Mouse (Mus musculus) liver, embryonic 12.5 days (tissue): ENCODE results near the gene Gng8. TPM values are rescaled to one million over a fixed set of nuclear protein-coding genes. Genes with fewer than 3 reads are reported as not detected.

Experiments
- ATAC-seq: fragments of 200-750 bp; cut with Nextera tagmentation; 2 replicates; pipeline ENCODE4 v1.8.0; 2017; ENCODE audit warnings: moderate number of reproducible peaks, mild to moderate bottlenecking, moderate library complexity
- H3K27ac ChIP-seq: fragments of 300-500 bp; sonication (generic); 2 replicates; pipeline ENCODE4 v1.5.1; 2016; ENCODE audit warnings: mild to moderate bottlenecking
- H3K27me3 ChIP-seq: fragments of 300-500 bp; sonication (generic); replicated peaks from 2 replicates; pipeline ENCODE4 v1.6.1; 2016; ENCODE audit warnings: mild to moderate bottlenecking, moderate library complexity
- H3K36me3 ChIP-seq: fragments of 300-500 bp; sonication (generic); 2 replicates; pipeline ENCODE4 v1.6.1; 2016; ENCODE audit warnings: mild to moderate bottlenecking, moderate library complexity
- H3K4me1 ChIP-seq: fragments of 300-500 bp; sonication (generic); 2 replicates; pipeline ENCODE4 v1.6.1; 2016
- H3K4me2 ChIP-seq: fragments of 300-500 bp; sonication (generic); 2 replicates; pipeline ENCODE4 v1.6.1; 2016; ENCODE audit warnings: mild to moderate bottlenecking, moderate library complexity
- H3K4me3 ChIP-seq: fragments of 300-500 bp; sonication (generic); 2 replicates; pipeline ENCODE4 v1.5.1; 2016; ENCODE audit warnings: mild to moderate bottlenecking, moderate library complexity
- H3K9ac ChIP-seq: fragments of 300-500 bp; sonication (generic); 2 replicates; pipeline ENCODE4 v1.6.1; 2016; ENCODE audit warnings: mild to moderate bottlenecking, moderate library complexity
- H3K9me3 ChIP-seq: fragments of 300-500 bp; sonication (generic); replicated peaks from 2 replicates; pipeline ENCODE4 v1.6.1; 2016; ENCODE audit warnings: mild to moderate bottlenecking, moderate library complexity
- WGBS: fragments of 180-500 bp; shearing (Covaris S2); methylation state at CpG from one replicate; pipeline ENCODE4 v1.1.7; 2016; ENCODE audit not compliant: insufficient replicate concordance; 5-methylcytosine and 5-hydroxymethylcytosine counted together
- polyA plus RNA-seq: library from polyadenylated mRNA; unstranded; fragments of >200 nt; fragmentation: Nextera tagmentation; extraction: Ambion mirVana; gene quantifications from 2 replicates; pipeline ENCODE4 v1.2.1, GENCODE M21; 2016

Gng8 gene
- polyA plus RNA-seq, 1 experiment from 2014 or later, result 0.80 TPM

DNA sequence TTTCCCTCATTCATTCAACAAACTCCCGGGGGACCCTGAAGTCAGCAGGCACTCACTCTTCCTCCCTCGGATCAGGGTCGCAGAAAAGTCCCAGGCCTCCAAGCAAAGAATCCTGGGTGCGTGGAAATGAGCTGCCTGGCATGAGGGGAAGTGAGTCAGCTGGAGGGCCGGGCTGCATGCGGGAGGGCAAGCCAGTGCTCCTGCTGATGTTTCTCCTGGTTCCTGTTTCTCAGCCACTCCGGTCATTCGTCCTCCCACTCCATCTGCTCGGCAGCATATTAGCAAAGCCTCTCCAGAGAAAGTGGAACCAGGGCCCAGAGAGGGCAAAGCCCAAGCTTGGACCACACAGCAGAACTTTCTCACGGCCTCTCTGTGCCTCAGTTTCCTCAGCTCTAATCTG is 18.3 kb downstream of the Gng8 start:
- H3K4me1 ChIP-seq, result peaks cover 46% of the 10 kb centered on the region
- WGBS, result 21% methylated on average over 10 of the region's 10 CpGs
- no peak overlapping the region for H3K4me2 ChIP-seq
- no peak overlapping the region for H3K27ac ChIP-seq
- peaks cover 31% of the 10 kb centered on the region for H3K27me3 ChIP-seq
- no peak overlapping the region for H3K4me3 ChIP-seq
- no peak overlapping the region for H3K9ac ChIP-seq
- ATAC-seq, result no peak
- no peaks in the 10 kb centered on the region for H3K9me3 ChIP-seq
- H3K36me3 ChIP-seq, result peaks cover 10% of the 10 kb centered on the region

DNA sequence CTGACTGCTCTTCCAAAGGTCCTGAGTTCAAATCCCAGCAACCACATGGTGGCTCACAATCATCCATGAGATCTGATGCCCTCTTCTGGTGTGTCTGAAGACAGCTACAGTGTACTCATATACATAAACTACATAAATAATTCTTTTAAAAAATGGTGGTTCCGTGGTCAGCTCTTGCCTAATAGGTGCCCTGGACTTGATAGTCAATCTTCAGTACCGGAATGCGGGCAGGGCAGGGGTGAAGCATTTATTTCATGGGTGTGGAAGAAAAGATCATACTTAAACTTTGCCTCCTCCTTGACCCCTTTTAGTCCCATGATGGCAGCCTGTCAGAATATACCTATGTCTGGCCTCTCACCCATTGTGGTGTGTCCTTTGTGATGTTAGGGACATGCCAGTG is 20.3 kb downstream of the Gng8 start:
- Histone ChIP-seq H3K27me3 (peaks cover 28% of the 10 kb centered on the region), H3K4me3 (no peak overlapping the region), H3K9ac (no peak overlapping the region), H3K9me3 (no peaks in the 10 kb centered on the region), H3K4me2 (no peak overlapping the region), H3K27ac (no peak overlapping the region), H3K36me3 (peaks cover 29% of the 10 kb centered on the region), H3K4me1 (peaks cover 27% of the 10 kb centered on the region)
- WGBS, result 82% methylated on average over 3 of the region's 3 CpGs
- no peak for ATAC-seq

GRCm38 (mm10) chr7:16912360-16912759 is 20.8 kb downstream of the Gng8 start:
- H3K9ac ChIP-seq, result no peak overlapping the region
- whole genome bisulfite sequencing, result 77% methylated on average over 6 of the region's 6 CpGs
- H3K27me3 ChIP-seq, result peaks cover 23% of the 10 kb centered on the region
- no peak for ATAC-seq
- no peak overlapping the region for H3K4me3 ChIP-seq
- no peak overlapping the region for H3K4me2 ChIP-seq
- peaks cover 23% of the 10 kb centered on the region for H3K4me1 ChIP-seq
- H3K36me3 ChIP-seq, result peaks cover 34% of the 10 kb centered on the region
- H3K9me3 ChIP-seq, result no peaks in the 10 kb centered on the region
- no peak overlapping the region for H3K27ac ChIP-seq

GRCm38 (mm10) chr7:16913806-16914452 is 22.3 kb downstream of the Gng8 start:
- WGBS, result 34% methylated on average over 10 of the region's 10 CpGs
- H3K4me2 ChIP-seq, result no peak overlapping the region
- H3K27ac ChIP-seq, result no peak overlapping the region
- no peak overlapping the region for H3K4me3 ChIP-seq
- ATAC-seq, result peak; percentile 64
- peaks cover 8% of the 10 kb centered on the region; the same call in 1 of the 2 replicates for H3K27me3 ChIP-seq
- no peaks in the 10 kb centered on the region for H3K9me3 ChIP-seq
- H3K4me1 ChIP-seq, result peaks cover 11% of the 10 kb centered on the region
- no peak overlapping the region for H3K9ac ChIP-seq
- H3K36me3 ChIP-seq, result peaks cover 49% of the 10 kb centered on the region

- WGBS, result 80% methylated on average over 18 of the region's 18 CpGs
Observed at GRCm38 (mm10) chr7:16914453-16915343, 23.1 kb downstream of the Gng8 start.

GRCm38 (mm10) chr7:16915461-16916340 is 24.1 kb downstream of the Gng8 start:
- WGBS, result 91% methylated on average over 32 of the region's 32 CpGs
- Histone ChIP-seq H3K4me1 (peaks cover 22% of the 10 kb centered on the region), H3K9ac (no peak overlapping the region), H3K36me3 (peaks cover 65% of the 10 kb centered on the region), H3K27me3 (no peaks in the 10 kb centered on the region; the same call in 1 of the 2 replicates), H3K4me3 (no peak overlapping the region), H3K9me3 (no peaks in the 10 kb centered on the region), H3K27ac (no peak overlapping the region), H3K4me2 (no peak overlapping the region)
- no peak for ATAC-seq

More at GRCm38 (mm10) chr7:16914453-16915343, 23.1 kb downstream of the Gng8 start:
- Histone ChIP-seq H3K9me3 (no peaks in the 10 kb centered on the region), H3K4me3 (no peak overlapping the region), H3K36me3 (peaks cover 57% of the 10 kb centered on the region), H3K27me3 (no peaks in the 10 kb centered on the region; the same call in 1 of the 2 replicates), H3K9ac (no peak overlapping the region), H3K4me2 (no peak overlapping the region), H3K4me1 (peaks cover 12% of the 10 kb centered on the region), H3K27ac (no peak overlapping the region)
- no peak for ATAC-seq

DNA sequence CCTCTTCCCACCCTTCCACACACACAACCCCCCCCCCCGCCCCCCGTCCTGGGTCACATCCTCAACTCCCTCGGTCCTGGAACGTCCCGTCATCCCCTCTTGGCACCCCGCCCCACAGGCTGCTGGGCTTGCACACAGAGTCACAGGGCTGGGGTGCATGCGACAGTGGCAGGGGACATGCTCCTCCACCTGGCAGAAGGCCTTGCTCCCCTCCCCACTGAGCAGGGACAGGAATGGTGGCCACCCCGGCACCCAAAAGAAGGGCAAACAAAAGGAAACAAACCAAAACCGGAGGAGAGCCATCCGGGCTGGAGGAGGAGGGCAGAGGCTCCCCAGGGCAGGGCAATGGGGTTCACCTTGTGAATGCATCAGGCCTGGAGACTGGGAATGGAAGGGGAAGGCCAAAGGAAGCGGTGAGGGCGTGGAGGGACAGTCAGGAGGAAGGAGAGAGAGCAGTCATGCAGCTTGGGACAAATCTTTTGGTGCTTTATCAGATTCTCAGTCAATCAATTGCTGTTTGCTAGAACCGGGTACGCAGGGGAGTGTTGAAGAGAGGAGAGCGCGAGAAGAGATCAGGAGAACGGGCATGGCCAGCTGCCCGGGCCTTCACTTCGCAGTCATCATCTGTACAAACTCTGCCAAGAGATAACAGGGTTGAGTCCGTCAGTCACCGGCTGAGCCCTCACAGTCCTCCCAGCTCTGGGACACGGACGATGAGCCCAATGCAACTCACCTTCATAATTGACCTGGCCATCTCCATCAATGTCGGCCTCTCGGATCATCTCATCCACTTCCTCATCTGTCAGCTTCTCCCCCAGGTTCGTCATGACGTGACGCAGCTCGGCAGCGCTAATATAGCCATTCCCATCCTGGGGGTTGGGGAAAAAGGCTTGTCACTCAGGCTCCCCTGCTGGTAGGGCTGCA is 25.0 kb downstream of the Gng8 start:
- Histone ChIP-seq H3K4me2 (no peak overlapping the region), H3K27me3 (no peaks in the 10 kb centered on the region), H3K4me3 (no peak overlapping the region), H3K9ac (no peak overlapping the region), H3K4me1 (peaks cover 31% of the 10 kb centered on the region), H3K27ac (no peak overlapping the region), H3K36me3 (peaks cover 74% of the 10 kb centered on the region), H3K9me3 (no peaks in the 10 kb centered on the region)
- 82% methylated on average over 30 of the region's 30 CpGs for WGBS
- ATAC-seq, result no peak

- Histone ChIP-seq H3K36me3 (peaks cover 80% of the 10 kb centered on the region), H3K9ac (no peak overlapping the region), H3K4me2 (no peak overlapping the region), H3K4me1 (peaks cover 39% of the 10 kb centered on the region), H3K9me3 (no peaks in the 10 kb centered on the region), H3K27ac (no peak overlapping the region), H3K4me3 (no peak overlapping the region), H3K27me3 (no peaks in the 10 kb centered on the region)
- no peak for ATAC-seq
- WGBS, result 86% methylated on average over 11 of the region's 11 CpGs
Observed at GRCm38 (mm10) chr7:16917447-16917846, 25.9 kb downstream of the Gng8 start.

GRCm38 (mm10) chr7:16918014-16918413 is 26.4 kb downstream of the Gng8 start:
- Histone ChIP-seq H3K27me3 (no peaks in the 10 kb centered on the region), H3K4me1 (peaks cover 45% of the 10 kb centered on the region), H3K36me3 (peaks cover 80% of the 10 kb centered on the region), H3K9me3 (no peaks in the 10 kb centered on the region), H3K27ac (no peak overlapping the region), H3K4me2 (no peak overlapping the region), H3K4me3 (no peak overlapping the region), H3K9ac (no peak overlapping the region)
- no peak for ATAC-seq
- 86% methylated on average over 9 of the region's 9 CpGs for WGBS

DNA sequence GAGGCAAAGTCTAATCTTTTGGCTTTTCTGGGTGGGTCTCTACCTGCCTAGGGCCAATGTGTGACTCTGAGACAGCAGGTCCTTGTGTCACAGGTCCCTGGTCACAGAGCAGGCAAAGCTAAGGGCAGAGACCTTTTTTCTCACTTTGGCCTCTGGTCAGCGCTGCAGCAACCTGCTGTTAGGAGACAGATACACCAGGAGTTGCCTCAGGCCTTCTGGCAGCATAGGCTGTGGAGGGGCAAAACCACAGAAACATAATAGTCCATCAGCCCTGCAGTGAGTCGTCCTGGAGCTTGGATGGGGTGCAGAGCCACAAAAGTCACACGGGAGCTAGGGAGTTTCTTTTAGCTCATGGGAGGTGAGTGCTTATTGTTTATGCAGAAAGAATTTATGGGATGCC is 27.1 kb downstream of the Gng8 start:
- H3K9ac ChIP-seq, result no peak overlapping the region

More for the DNA sequence above, 27.1 kb downstream of the Gng8 start:
- no peaks in the 10 kb centered on the region for H3K27me3 ChIP-seq
- 80% methylated on average over 3 of the region's 3 CpGs for WGBS
- H3K4me3 ChIP-seq, result no peak overlapping the region
- peaks cover 48% of the 10 kb centered on the region for H3K4me1 ChIP-seq
- ATAC-seq, result no peak
- peaks cover 80% of the 10 kb centered on the region for H3K36me3 ChIP-seq
- H3K27ac ChIP-seq, result 0 out of 2 replicates have a peak overlapping the region, but pooled peaks have one; percentile 17
- H3K9me3 ChIP-seq, result no peaks in the 10 kb centered on the region
- H3K4me2 ChIP-seq, result no peak overlapping the region
